Mouse (Mus musculus) left cerebral cortex, adult 6 months (tissue): ENCODE data around the gene Lhx4. TPM values are rescaled to one million over a fixed set of nuclear protein-coding genes. Genes with fewer than 3 reads are reported as not detected.

Experiments used
- long read RNA-seq, 2 experiments: library from polyadenylated mRNA; unstranded; transcript quantifications; one replicate each; pipeline ENCODE4 v2.0.0; 2019 to 2020
- polyA plus RNA-seq: library from polyadenylated mRNA; unstranded; fragments of <200 nt; fragmentation: Nextera tagmentation; gene quantifications from 2 replicates; pipeline ENCODE4 v1.2.3, GENCODE M21; 2021

Gene Lhx4
- not detected in 2 replicates for polyA plus RNA-seq
- long read RNA-seq, experiment 1 = 0 reads
- long read RNA-seq, experiment 2 = 0 reads

GRCm38 (mm10) chr1:155751484-155752255 lies at the start of gene Lhx4:
Gene Lhx4 (minus strand): TSS chr1:155751684.

Other genes with a start within 250 kb of the Lhx4 start
- gene Acbd6, start 193.6 kb downstream of the Lhx4 start, polyA plus RNA-seq = 130 and 147 TPM in 2 replicates
- gene Qsox1, start 61.2 kb upstream of the Lhx4 start, polyA plus RNA-seq = 9.0 and 12.8 TPM in 2 replicates
- 1.5 and 1.7 TPM in 2 replicates for gene Cep350, start 221.6 kb upstream of the Lhx4 start, polyA plus RNA-seq